Comparison of ENCODE assay signal across 23 mouse cellular contexts in genomic region chr17:23553634-23554120, GRCm38 (mm10). TPM values are rescaled to one million over a fixed set of nuclear protein-coding genes. Genes with fewer than 3 reads are reported as not detected.
A peak's percentile ranks its signal among the peaks of the same experiment; 100 is the strongest.
DNase-seq lines count a peak whose midpoint lies in the region; ATAC-seq and TF ChIP-seq lines count a peak whose summit lies in the region.
"Had no signal": no experiment of that assay in that cellular context is flagged by ENCODE, and none has a peak within 500 bp of the region (broad histone marks: within the 10 kb centered on the region; RNA-seq: fewer than 3 reads in every experiment).

No protein-coding gene starts in this region.

- H3K79me2 ChIP-seq in liver, adult 2 months (ENCODE audit: control insufficient read depth, insufficient read depth, low read length), result no peaks in the 10 kb centered on the region

- H3K4me3 ChIP-seq in liver, adult 2 months (ENCODE audit: insufficient read depth, low read depth, low read length), result no peak overlapping the region
- H3K4me3 ChIP-seq in liver, embryonic 12.5 days, result no peak overlapping the region
- H3K4me3 ChIP-seq in hindbrain, embryonic 12.5 days, result no peak overlapping the region
- H3K4me3 ChIP-seq: embryonic facial prominence, embryonic 10.5 days; heart, embryonic 10.5 days; hindbrain, embryonic 13.5 days; intestine, embryonic 15.5 days had no signal

- TF ChIP-seq CTCF in liver, adult 2 months (IDR thresholded peaks at IDR 0.05; ENCODE audit: low read depth, low read length), result no peak

- no peaks in the 10 kb centered on the region for H3K27me3 ChIP-seq in liver, adult 2 months (ENCODE audit: control insufficient read depth, insufficient read depth, low read length)
- H3K27me3 ChIP-seq in liver, embryonic 12.5 days (replicated peaks), result no peaks in the 10 kb centered on the region
- no peaks in the 10 kb centered on the region for H3K27me3 ChIP-seq in hindbrain, embryonic 12.5 days
- H3K27me3 ChIP-seq: hindbrain, embryonic 13.5 days; intestine, embryonic 15.5 days had no signal

- ATAC-seq in liver, embryonic 12.5 days, result no peak
- ATAC-seq in hindbrain, embryonic 12.5 days (ENCODE audit: low FRiP score), result no peak
- ATAC-seq: CD4-positive, CD25-positive, alpha-beta regulatory T cell, adult 4 months; forebrain, embryonic 14.5 days; intestine, embryonic 15.5 days had no signal

- no peak for TF ChIP-seq POLR2A in liver, adult 2 months (IDR thresholded peaks at IDR 0.05; ENCODE audit: extremely low read depth, insufficient read depth, low read length)

- DNase-seq in adrenal gland, adult (ENCODE audit: inconsistent age in 2 of 2, low spot score in 1 of 2), result peak; percentile 88 to 92
- DNase-seq in adrenal gland, postnatal 4 days (ENCODE audit: low spot score in 2 of 2), result no peak
- peak; percentile 55 for DNase-seq in liver, adult 2 months (ENCODE audit: extremely low read depth, low read depth, low spot score)
- peak; percentile 66 for DNase-seq in adrenal gland, postnatal 10 days
- DNase-seq in spleen, postnatal 4 days (ENCODE audit: low spot score in 2 of 2), result no peak
- DNase-seq: B cell, adult 2 months; cerebellum, adult 9-10 months; gastrocnemius, postnatal 10 days; heart, adult 18-20 months; heart, postnatal 10 days; heart, postnatal 4 days; kidney, adult 2 months had no signal

- H3K27ac ChIP-seq in liver, adult 2 months (replicated peaks; ENCODE audit: insufficient read depth, low read depth, low read length), result peak overlapping the region; percentile 98
- no peak overlapping the region for H3K27ac ChIP-seq in liver, embryonic 12.5 days
- H3K27ac ChIP-seq in hindbrain, embryonic 12.5 days, result no peak overlapping the region
- H3K27ac ChIP-seq: embryonic facial prominence, embryonic 10.5 days; heart, embryonic 10.5 days; hindbrain, embryonic 13.5 days; intestine, embryonic 15.5 days had no signal

- peaks cover 7% of the 10 kb centered on the region; the same call in 1 of the 2 replicates for H3K36me3 ChIP-seq in liver, adult 2 months (ENCODE audit: control insufficient read depth, insufficient read depth, low read length)
- peaks cover 40% of the 10 kb centered on the region for H3K36me3 ChIP-seq in liver, embryonic 12.5 days
- H3K36me3 ChIP-seq in hindbrain, embryonic 12.5 days, result peaks cover 42% of the 10 kb centered on the region

- no peaks in the 10 kb centered on the region for H3K9me3 ChIP-seq in liver, embryonic 12.5 days (replicated peaks)
- H3K9me3 ChIP-seq in hindbrain, embryonic 12.5 days (replicated peaks), result no peaks in the 10 kb centered on the region
- H3K9me3 ChIP-seq: embryonic facial prominence, embryonic 10.5 days; G1E; heart, embryonic 10.5 days; hindbrain, embryonic 13.5 days; intestine, embryonic 15.5 days had no signal

- 29% methylated on average over 1 of the region's 1 CpGs for WGBS in liver, adult 2 months
- WGBS in liver, embryonic 12.5 days (ENCODE audit: insufficient replicate concordance), result 35% methylated on average over 1 of the region's 1 CpGs
- 79% methylated on average over 1 of the region's 1 CpGs for WGBS in hindbrain, embryonic 12.5 days

- H3K9ac ChIP-seq in liver, adult 2 months (ENCODE audit: low read depth, low read length), result no peak overlapping the region; the same call in 1 of the 2 replicates
- H3K9ac ChIP-seq in liver, embryonic 12.5 days, result no peak overlapping the region
- H3K9ac ChIP-seq in hindbrain, embryonic 12.5 days, result no peak overlapping the region
- H3K9ac ChIP-seq: hindbrain, embryonic 13.5 days; intestine, embryonic 15.5 days had no signal

- H3K4me2 ChIP-seq in liver, embryonic 12.5 days, result no peak overlapping the region
- no peak overlapping the region for H3K4me2 ChIP-seq in hindbrain, embryonic 12.5 days (replicated peaks)
- H3K4me2 ChIP-seq: hindbrain, embryonic 13.5 days; intestine, embryonic 15.5 days had no signal

- peaks cover 41% of the 10 kb centered on the region for H3K4me1 ChIP-seq in liver, adult 2 months (ENCODE audit: control insufficient read depth, insufficient read depth, low read length)
- H3K4me1 ChIP-seq in liver, embryonic 12.5 days, result peaks cover 41% of the 10 kb centered on the region
- peaks cover 7% of the 10 kb centered on the region for H3K4me1 ChIP-seq in hindbrain, embryonic 12.5 days

RNA-seq across cellular contexts. Expression of gene Zfp213, which starts 10.4 kb away (rescaled TPM):
- 10 to 100 TPM in 1 of 2 experiments, 1 to 10 TPM in 1; 8.5 to 11.5 TPM for total RNA-seq in adrenal gland, postnatal 4 days (2021)
- total RNA-seq in liver, adult 2 months (2014; rRNA removed), result 4.5 and 4.8 TPM in 2 replicates
- 7.6 and 10.7 TPM in 2 replicates for polyA plus RNA-seq in liver, adult 2 months (2012; rRNA removed)
- polyA plus RNA-seq in liver, embryonic 12.5 days (2016; fragmentation: Nextera tagmentation; extraction: Ambion mirVana), result 8.3 and 9.1 TPM in 2 replicates
- 1 to 10 TPM; 7.9 to 8.0 TPM for total RNA-seq in adrenal gland, postnatal 10 days (2021)
- 20.8 and 21.3 TPM in 2 replicates for polyA plus RNA-seq in hindbrain, embryonic 12.5 days (2016; fragmentation: Nextera tagmentation; extraction: Ambion mirVana)

RNA-seq across cellular contexts. Expression of gene Zfp13, which starts 45.6 kb away (rescaled TPM):
- total RNA-seq in adrenal gland, postnatal 4 days (2021), result 10 to 100 TPM; 27.5 to 29.7 TPM
- 1.3 and 2.0 TPM in 2 replicates for total RNA-seq in liver, adult 2 months (2014; rRNA removed)
- polyA plus RNA-seq in liver, adult 2 months (2012; rRNA removed), result 2.2 and 3.2 TPM in 2 replicates
- 2.8 and 2.9 TPM in 2 replicates for polyA plus RNA-seq in liver, embryonic 12.5 days (2016; fragmentation: Nextera tagmentation; extraction: Ambion mirVana)
- total RNA-seq in adrenal gland, postnatal 10 days (2021), result 10 to 100 TPM; 10.6 to 12.5 TPM
- 24.9 and 26.1 TPM in 2 replicates for polyA plus RNA-seq in hindbrain, embryonic 12.5 days (2016; fragmentation: Nextera tagmentation; extraction: Ambion mirVana)
- total RNA-seq: G1E had no signal

RNA-seq across cellular contexts. Expression of gene Zscan10, which starts 47.0 kb away (rescaled TPM):
- total RNA-seq in adrenal gland, postnatal 4 days (2021), result not detected
- not detected in 2 replicates for total RNA-seq in liver, adult 2 months (2014; rRNA removed)
- polyA plus RNA-seq in liver, adult 2 months (2012; rRNA removed), result not detected in 2 replicates
- polyA plus RNA-seq in liver, embryonic 12.5 days (2016; fragmentation: Nextera tagmentation; extraction: Ambion mirVana), result not detected in 2 replicates
- total RNA-seq in adrenal gland, postnatal 10 days (2021), result not detected
- 0.46 and 0.93 TPM in 2 replicates for polyA plus RNA-seq in hindbrain, embryonic 12.5 days (2016; fragmentation: Nextera tagmentation; extraction: Ambion mirVana)
- total RNA-seq: gastrocnemius, postnatal 10 days; gastrocnemius, postnatal 4 days; heart, adult 18-20 months; heart, postnatal 10 days; heart, postnatal 4 days had no signal
- polyA plus RNA-seq: forebrain, embryonic 14.5 days; heart, embryonic 14.5 days; kidney, adult 2 months had no signal

Comparison
In these comparisons a context has a peak if more than half of its experiments do, and no peak if none do; other contexts are left out.
1. DNase-seq: peak in adrenal gland, adult (2 of 2), liver, adult 2 months (single experiment) and adrenal gland, postnatal 10 days (single experiment); none in adrenal gland, postnatal 4 days (0 of 2) and spleen, postnatal 4 days (0 of 2).